Mouse (Mus musculus): ENCODE results near the gene Coro2b. TPM values are rescaled to one million over a fixed set of nuclear protein-coding genes. Genes with fewer than 3 reads are reported as not detected.
A peak's percentile ranks its signal among the peaks of the same experiment; 100 is the strongest.

Gene Coro2b
- total RNA-seq, 2 experiments from 2014 or later: 17.9 to 20.3 TPM

DNA sequence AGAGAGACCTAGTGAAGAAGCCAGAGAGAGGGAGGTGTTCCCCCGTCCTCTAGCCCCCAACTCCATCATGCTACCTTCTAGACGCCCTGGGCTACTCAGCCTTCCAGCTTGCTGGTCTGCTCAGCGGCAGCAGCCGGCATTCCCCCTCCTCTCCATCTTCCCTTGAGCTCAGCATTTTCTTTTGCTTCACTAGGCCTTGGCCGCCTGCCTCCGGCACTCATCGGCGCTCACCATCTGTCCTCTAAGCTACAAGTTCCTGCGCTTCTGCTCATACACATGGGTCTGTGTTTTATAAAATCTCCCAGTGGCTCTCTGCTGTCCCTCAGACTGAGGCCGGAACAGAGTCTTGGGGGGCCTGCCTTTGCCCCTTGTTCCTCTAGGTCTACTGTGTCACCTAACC lies 3.9 kb upstream of the Coro2b start:
- intact Hi-C loops (cut with DNase I): no loop called here
- DNase-seq: peak in 1 of 2 experiments; percentile 56

DNA sequence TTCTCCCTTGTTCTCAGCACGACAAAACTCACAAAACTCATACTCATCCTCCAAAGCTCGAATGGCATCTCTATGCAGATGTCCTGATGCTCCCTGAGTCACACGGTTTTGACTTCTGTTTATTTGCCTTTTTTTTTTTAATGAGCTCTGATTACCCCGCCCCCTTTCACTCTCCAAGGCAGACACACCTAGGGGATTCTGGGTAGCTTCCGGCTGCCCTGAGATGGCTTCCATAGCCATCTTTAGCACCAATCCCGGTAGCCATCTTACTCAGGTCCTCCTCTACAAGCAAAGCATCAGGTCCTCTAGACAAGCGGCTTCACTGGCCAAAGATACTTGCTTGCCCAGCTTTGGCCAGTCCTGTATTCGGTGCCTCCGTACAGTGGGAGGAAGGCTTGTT lies 3.3 kb upstream of the Coro2b start:
- DNase-seq: no peak
- intact Hi-C loops (cut with DNase I): no loop called here

DNA sequence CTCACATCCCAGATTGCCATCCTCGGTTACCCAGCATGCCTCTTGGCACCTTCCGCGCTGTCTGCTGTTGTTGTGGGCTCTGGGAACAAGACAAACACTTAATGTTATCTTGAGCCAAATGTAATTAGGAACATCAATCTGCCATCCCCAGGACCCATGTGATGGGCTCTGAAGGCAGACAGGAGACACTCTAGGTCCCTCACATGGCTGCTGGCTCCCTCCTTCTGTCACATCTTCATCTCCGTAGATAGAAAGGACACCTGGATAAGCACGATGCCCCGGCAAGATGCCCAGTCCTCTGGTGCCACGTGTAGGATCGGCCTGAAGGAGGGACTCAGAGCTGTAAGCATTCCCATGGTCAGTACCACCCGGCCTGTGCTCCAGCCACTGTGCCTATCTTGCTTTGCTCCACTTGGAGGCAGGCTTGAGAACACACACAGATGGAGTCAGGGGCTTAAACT lies 2.4 kb upstream of the Coro2b start:
- no peak for DNase-seq
- intact Hi-C loops (cut with DNase I): no loop called here

DNA sequence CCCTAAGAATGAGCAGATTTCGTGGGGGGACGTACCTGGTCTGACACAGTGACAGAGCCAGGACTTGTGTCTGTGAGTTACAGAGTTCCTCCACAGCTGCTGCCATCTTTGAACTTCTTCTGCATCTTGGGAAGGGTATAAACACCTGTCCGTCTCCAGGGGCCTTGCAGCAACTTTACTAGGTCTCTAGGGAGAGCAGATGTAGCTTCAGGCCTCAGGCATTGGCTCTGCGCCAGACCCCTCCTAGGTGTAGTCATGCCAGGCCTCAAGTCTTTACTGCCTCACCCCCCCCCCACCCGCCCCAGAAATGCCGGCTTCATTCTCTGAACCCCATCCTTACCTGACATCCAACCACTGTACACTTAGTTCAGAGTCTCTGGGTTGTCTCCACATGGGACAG lies 1.1 kb upstream of the Coro2b start:
- no peak for DNase-seq
- intact Hi-C loops (cut with DNase I): loop anchor here (2.0 kb wide), 1 partner anchor 61 kb away; no protein-coding TSS in a partner anchor

DNA sequence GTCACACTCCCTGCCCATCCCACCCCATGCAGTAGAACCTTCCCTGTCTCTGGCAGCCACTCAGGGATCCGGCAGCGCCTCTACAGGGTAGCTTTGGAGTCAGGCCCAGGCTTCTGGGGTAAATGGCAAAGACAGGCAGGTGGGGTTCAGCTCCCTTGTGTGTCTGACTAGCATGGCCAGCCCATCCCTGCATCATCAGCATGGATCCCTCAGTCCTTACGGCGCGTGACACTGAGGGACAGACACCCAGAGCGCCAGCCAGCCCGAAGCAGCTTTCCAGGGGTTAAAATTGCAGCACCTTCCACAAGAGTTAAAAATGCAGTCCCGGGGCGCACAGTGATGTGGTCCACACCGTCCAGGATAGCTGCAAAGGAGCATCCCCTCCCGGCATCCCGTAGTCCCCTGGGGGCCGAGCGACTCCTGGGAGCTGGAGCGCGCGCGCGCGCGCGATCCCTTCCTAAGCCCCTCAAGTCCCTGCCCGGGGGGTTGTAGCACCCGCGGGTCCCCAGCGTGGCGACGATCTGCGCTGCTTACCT lies 657 bp downstream of the Coro2b start:
- peak; percentile 34 to 61 for DNase-seq
- intact Hi-C loops (cut with DNase I): loop anchor here (2.0 kb wide), 1 partner anchor 59 kb away; no protein-coding TSS in a partner anchor

DNA sequence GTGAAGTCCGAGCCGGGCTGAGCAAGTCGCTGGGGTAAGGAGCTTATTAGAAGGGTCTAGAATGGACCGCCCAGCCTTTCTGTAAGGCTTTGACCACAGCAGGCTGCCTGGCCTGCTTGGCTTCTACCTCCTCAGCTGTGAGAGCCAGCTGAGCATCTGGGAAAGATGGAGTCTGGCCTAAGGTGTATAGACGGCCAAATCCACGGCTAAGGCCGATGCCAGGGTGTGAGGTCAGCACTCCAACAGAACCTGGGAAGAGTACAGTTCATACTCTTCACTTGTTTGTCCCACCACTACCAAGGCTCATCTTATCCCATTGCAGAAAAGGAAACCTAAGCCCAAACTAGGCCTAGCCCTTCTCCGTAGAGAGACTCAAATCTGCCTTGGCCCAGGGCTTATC lies 1.3 kb downstream of the Coro2b start:
- DNase-seq: no peak
- intact Hi-C loops (cut with DNase I): no loop called here

DNA sequence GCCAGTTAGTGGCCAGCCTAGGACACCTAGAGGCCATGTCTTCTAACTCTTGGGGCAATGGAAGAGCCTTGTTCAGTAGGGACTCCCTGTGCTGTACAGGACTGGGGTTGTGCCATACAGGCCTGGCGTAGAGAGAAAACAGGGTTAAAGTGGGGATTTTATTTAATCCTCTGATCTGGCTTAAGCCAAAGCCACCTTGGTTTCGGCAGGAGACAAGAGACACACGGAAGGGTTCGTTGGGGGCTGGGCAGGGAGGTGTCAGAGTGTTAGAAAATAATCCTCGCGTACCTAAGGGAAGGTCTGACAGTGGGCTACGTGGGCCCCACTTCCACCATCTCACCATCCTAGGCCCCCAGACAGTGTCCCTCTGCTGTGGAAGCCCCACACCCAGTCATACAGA lies 2.2 kb downstream of the Coro2b start:
- intact Hi-C loops (cut with DNase I): no loop called here

DNA sequence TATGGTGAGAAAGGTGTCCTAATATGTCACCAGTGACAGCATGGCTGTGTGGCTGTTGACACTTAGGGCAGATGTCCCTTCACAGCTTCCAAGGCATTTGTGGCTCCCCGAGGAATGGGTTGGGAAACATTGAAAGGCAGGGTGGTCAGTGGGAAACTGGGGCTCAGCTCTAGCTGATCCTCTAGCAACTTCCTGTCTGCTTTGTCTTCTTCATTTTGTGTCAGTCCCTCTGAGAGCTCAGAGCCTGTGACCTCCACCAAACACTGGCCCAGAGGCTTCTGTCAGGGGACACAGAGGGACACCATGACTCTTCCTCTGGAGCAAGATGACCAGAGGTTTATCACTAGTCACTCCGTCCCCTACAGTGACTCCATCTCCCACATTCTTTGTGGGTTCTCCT lies 2.7 kb downstream of the Coro2b start:
- intact Hi-C loops (cut with DNase I): no loop called here
- DNase-seq: no peak

More for the DNA sequence above, 2.2 kb downstream of the Coro2b start:
- DNase-seq: no peak

DNA sequence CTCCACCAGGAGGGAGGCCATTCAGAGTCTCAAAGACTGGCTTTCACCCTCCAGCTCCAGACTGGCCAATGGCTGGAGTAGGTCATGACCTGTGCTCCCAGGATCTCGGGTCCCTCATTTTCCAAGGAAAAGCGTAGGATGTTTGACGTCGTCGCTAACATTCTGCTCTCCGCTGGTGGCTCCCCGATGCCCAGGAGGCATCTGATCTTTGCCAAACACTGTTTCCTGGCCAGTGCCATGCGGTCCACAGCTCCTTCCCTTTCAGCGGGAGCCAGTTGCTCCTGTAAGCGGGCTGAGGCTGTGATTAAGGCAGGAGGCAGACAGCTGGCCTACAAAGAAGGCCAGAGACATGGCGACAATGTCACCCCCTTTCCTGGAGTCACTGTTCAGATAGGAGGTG lies 4.0 kb downstream of the Coro2b start:
- DNase-seq: no peak

DNA sequence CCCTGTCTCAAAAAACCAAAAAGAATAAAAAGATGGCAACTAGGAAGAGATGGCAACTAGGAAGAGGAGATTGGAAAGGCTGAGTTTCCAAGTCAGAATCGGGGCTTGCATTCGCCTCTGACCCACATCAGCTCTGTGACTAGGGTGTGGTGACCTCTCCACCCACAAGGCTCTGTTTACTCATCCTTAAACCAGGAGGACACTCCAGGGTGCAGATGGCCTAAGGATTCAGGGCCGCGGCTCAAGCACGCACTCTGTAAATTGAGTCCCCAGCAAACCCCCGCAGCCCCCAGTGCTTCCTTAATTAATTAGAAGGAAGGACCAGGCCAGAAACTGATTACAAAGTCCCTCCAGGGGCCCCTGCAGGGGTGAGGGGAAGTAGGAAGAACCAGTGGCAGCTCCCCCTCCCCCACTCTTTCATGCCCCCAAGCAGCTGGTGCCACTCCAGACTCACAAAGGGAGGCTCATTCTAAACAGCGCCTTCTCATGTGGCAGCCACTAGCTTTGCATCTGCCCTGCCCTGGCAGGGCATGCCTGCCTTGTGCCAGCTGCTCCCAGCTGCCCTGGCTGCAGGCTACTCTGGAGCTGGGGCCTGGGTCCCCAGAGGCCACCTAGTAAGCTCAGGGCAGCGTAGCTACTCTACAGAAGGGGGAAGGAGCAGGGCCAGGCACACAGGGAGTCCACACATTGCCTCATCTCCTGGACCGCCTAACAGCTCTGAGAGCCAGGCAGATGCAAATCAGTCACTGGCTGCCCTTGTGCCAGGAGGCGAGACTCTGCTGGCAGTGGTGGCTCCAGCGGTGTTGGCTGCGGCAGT lies 5.2 kb downstream of the Coro2b start:
- peak; percentile 60 to 66 for DNase-seq
- intact Hi-C loops (cut with DNase I): no loop called here

More for the DNA sequence above, 4.0 kb downstream of the Coro2b start:
- intact Hi-C loops (cut with DNase I): no loop called here

DNA sequence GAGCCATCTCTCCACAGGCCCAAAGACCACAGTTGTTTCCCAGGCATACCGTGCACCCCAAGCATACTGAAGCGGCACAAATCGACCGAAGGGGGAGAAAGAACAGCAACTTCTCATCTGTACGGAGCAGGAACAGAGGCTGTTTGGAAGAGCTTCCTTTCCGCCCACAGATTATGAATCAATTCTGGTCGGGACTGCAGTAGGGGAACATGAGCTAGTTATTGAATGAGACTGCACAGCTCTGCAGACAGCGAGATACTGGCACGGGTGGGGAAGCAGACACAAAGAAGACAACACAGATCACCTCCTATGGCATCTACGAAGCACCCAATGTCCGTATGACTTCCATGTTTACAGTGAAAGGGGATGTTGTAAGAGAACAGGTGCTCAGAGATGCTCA lies 8.3 kb downstream of the Coro2b start:
- intact Hi-C loops (cut with DNase I): no loop called here
- DNase-seq: no peak

DNA sequence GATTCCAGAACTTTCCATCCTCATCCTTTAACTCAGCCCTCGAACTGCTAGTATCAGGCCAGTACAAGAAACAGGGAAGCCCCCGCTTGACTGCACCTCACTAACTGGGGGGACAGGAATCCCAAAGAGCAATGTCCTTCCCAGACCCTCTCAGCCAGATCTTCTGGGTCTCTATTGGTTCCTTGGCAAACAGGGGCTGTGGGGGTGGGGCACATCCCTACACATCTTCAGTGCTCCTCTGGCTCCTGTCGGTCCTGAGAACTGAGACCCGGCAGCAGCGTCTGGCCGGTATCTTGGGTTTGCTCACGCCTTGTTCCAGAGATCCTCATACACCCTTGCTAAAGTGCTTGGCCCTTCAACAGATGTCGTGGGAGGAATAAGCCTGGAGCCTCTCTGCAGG lies 10.0 kb downstream of the Coro2b start:
- peak in 1 of 2 experiments; percentile 38 for DNase-seq
- intact Hi-C loops (cut with DNase I): no loop called here

DNA sequence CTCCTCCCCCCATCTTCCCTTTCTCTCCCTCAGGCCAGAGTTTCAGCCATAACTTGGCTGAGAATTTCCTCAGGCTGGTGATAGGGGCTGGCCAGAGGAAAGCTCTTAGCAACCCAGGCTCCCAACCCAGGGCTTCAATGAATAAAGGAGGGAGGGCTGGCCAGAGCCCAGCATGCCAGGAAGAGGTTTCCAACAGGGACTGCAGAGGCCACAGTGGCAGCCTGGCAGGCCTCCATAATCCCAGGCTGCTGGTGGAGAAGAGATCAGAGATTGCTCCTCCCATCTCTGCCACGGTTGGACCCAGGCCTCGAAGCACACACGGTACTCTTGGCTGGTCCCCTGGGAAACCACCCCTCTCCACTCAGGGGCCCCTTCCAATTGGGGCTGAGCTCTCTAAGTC lies 10.4 kb downstream of the Coro2b start:
- DNase-seq: peak in 1 of 2 experiments; percentile 53

DNA sequence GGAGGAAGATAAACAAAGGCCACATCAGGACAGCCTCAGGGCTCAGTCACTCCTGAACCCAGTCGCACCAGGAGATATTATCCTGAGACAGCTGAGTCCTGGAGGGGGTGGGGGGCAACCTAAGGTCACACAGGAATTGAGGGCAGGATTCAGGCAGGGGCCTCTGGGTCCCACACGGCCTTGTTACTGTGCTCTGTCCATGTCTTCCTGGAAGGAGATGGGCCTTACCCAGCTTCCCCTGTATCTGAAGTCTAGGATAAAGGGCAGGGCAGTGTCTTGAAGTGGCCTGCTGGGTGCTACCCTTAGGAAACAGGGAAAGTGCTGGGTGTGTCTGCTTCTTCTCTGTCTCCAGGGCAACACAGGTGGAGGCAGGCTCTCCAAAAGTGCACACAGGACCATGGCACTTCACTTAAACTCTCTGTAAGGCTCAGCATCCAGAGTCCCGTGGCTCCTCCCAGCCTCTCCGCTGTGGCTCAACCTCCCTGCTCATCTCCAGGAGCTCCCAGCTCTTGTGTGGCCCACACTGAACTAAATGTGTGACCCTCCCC lies 12.0 kb downstream of the Coro2b start:
- no peak for DNase-seq
- intact Hi-C loops (cut with DNase I): no loop called here

More for the DNA sequence above, 10.4 kb downstream of the Coro2b start:
- intact Hi-C loops (cut with DNase I): no loop called here

DNA sequence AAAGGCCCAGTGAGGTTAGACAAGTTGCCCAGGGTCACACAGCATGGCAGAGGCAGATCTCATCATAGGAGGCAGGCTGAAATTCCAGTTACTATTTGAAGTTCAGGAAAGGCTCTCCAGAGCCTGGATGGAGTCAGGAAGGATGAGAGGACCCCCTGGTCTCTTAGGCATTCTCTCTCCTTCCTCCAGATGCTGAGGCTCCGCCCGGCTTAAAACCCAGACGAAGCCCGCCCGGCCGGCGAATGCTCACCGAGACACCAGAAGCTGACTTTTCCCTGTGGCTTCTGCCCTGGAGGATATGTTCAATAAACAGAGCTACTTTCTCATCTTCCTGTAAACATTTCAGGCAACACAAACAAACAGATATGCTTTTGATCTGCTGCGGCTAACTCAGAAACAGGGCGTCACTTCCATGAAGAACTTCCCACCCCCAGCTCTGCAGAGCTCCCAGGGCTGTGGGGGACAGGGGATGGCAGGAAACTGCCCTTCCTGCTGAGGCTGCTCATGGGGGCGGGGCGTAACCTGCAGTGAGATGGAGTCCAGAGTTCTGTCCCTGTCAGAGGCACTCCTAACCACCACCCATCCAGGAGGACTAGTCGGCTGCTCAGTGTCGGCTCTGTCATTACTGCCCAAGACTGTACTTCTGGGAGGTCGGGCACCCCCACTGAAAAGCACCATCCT lies 13.9 kb downstream of the Coro2b start:
- peak; percentile 57 to 63 for DNase-seq
- intact Hi-C loops (cut with DNase I): no loop called here

DNA sequence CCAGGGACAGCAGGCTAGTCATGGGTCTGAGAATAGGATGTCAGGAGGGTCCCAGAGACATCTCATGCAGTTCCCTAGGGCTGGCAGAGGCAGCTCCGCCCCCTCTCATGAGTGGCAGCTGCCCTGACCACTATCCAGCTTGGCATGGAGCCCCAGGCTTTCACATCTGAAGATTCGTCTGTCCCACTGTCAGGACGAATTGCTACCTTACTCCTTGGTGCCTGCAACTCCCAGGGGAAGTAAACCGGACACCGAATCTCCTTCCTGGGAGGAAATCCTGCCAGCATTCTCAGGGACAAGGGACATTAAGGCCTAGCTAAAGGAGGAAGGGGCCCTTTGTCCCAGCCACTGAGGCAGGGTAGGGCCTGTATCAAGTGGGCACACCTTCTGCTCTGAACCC lies 14.6 kb downstream of the Coro2b start:
- DNase-seq: peak in 1 of 2 experiments; percentile 48
- intact Hi-C loops (cut with DNase I): no loop called here

DNA sequence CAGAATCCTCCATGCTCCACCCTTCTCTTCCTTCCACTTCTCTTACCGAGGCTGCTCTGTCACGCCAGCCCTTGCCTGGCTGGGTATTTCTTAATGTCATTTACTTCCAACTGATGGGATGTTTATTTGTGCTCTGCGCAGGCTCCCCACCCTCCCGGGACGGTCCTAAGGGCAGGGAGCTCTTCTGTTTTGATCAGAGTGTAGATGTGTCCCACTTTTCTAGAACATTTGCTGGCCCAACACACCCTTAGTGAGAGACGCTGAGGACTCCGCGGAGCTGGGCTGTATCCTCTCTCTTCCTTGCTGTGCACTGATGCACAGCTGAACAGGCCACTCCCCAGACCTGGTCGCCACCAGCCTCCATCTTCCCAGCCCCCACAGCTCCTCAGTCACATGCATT lies 15.3 kb downstream of the Coro2b start:
- intact Hi-C loops (cut with DNase I): no loop called here
- no peak for DNase-seq

DNA sequence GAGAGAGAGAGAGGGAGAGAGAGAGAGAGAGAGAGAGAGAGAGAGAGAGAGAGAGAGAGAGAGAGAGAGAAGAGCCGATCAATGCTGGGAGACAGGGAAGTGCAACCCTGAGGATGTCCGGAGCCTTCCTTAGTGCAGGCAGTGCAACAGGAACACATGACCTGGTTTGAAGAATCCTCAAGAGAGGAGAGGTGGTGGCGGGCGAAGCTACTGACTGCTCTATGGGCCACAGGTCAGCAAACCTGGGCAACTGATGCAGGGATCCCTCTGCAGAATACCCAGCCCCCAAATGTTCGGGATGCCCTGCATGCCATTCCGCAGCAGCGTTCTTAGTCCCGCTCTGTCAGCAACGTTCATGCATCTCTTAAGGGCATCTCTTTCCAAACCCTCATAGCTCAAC lies 15.9 kb downstream of the Coro2b start:
- intact Hi-C loops (cut with DNase I): no loop called here
- DNase-seq: no peak

DNA sequence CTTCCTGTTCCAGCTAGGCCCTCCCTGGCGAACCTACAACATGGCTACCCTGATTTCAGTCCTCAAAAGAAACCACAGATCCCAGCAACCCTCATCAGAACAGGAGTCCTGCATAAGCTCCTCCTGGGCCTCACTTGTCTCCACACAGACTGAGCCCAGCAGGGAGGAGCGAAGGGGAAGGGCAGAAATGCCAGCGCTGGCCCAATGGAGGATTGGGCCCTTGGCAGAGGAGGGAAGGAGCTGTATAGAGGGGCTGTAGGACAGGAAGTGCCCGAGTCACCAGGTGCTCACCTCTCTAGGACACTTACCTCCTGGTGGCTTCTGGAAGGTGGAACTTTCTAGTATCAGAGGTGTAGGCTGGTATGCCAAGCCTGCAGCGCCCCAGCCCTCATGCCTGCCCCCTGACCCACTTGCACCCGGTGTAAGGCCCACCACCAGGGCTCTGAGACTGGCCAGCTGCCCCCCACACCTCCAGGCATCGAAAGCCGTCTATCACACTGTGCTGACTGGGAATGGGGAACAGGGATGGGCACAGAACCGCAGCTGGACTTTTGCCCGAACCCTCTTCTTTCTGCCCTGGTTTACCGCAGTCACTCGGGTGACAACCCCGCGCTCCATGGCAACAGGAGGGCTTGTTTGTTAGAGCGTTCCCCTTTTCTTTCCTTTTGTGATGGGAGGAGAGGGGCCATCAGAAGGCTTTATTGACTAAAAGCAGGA lies 16.9 kb downstream of the Coro2b start:
- intact Hi-C loops (cut with DNase I): no loop called here

DNA sequence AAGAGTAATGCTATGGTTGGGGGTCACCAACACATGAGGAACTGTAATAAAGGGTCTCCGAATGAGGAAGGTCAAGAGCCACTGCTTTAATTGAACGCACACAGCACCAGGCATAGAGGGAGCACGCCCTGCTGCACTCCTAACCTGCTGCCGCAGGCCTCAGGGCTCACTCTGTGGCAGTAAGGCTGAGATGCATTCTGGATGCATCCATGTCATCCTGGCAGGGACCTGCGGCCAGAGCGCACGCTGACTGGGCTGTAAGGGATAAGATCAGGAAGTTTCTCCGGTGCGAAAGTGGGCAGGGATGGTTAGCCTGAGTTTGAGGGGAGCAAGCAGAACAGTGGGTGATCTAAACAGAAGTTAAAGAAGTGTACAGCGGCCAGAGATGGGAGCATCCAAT lies 17.5 kb downstream of the Coro2b start:
- no peak for DNase-seq
- intact Hi-C loops (cut with DNase I): no loop called here

More for the DNA sequence above, 16.9 kb downstream of the Coro2b start:
- DNase-seq: no peak

DNA sequence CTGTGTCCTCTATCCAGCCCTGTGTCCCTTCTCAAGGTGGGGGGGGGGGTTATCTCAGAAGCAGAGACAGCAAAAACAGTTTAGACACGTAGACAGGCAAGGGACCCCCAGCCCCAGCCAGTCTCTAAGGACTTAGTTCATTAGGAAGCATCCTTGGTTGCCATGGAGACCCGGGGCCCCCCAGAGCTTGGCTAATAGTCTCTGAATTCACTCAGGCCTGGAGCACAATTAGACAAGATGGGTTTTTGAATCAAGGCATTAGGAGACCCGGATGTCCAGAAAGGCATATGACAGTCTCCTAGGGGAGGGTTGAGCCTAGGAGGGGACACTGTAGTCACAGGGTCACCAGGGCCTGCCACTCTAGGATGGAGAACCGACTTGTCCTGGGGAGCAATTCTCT lies 18.3 kb downstream of the Coro2b start:
- intact Hi-C loops (cut with DNase I): no loop called here

More for the DNA sequence above, 18.3 kb downstream of the Coro2b start:
- no peak for DNase-seq

Data from heart, postnatal 10 days (tissue).